Mouse (Mus musculus): Measurements from ENCODE around the gene Pakap. TPM values are rescaled to one million over a fixed set of nuclear protein-coding genes. Genes with fewer than 3 reads are reported as not detected.

The Pakap gene
- polyA plus RNA-seq, 1 experiment from 2014 or later = 22.9 TPM

- DNase-seq (ENCODE audit: low spot score) = no peak
- Histone ChIP-seq H3K9ac (replicated peaks; ENCODE audit: low read length) (no peak overlapping the region), H3K4me3 (ENCODE audit: low read depth, low read length) (no peak overlapping the region), H3K27me3 (ENCODE audit: control insufficient read depth, insufficient read depth, low read length) (no peaks in the 10 kb centered on the region), H3K4me1 (ENCODE audit: control insufficient read depth, insufficient read depth, low read length) (no peaks in the 10 kb centered on the region), H3K36me3 (replicated peaks; ENCODE audit: control insufficient read depth, insufficient read depth, low read depth, low read length) (no peaks in the 10 kb centered on the region; the same call in 1 of the 2 replicates), H3K4me2 (ENCODE audit: low read depth, low read length) (no peak overlapping the region), H3K9me3 (replicated peaks; ENCODE audit: control insufficient read depth, low read length) (no peaks in the 10 kb centered on the region), H3K27ac (replicated peaks; ENCODE audit: low read depth, low read length) (no peak overlapping the region)
- no peak; the same call in 1 of the 2 replicates for ATAC-seq (replicated peaks; ENCODE audit: insufficient number of reproducible peaks, low FRiP score, low TSS enrichment, low read depth)
- WGBS = 83% methylated on average over 5 of the region's 5 CpGs
Measured at GRCm38 (mm10) chr4:57694356-57695136, 126.6 kb downstream of the Pakap start.

- Histone ChIP-seq H3K9me3 (replicated peaks; ENCODE audit: control insufficient read depth, low read length) (no peaks in the 10 kb centered on the region), H3K4me2 (ENCODE audit: low read depth, low read length) (no peak overlapping the region), H3K36me3 (replicated peaks; ENCODE audit: control insufficient read depth, insufficient read depth, low read depth, low read length) (no peaks in the 10 kb centered on the region), H3K27me3 (ENCODE audit: control insufficient read depth, insufficient read depth, low read length) (no peaks in the 10 kb centered on the region), H3K4me1 (ENCODE audit: control insufficient read depth, insufficient read depth, low read length) (no peaks in the 10 kb centered on the region), H3K27ac (replicated peaks; ENCODE audit: low read depth, low read length) (no peak overlapping the region), H3K4me3 (ENCODE audit: low read depth, low read length) (no peak overlapping the region), H3K9ac (replicated peaks; ENCODE audit: low read length) (no peak overlapping the region)
- 93% methylated on average over 11 of the region's 11 CpGs for WGBS
- ATAC-seq (replicated peaks; ENCODE audit: insufficient number of reproducible peaks, low FRiP score, low TSS enrichment, low read depth) (no peak), DNase-seq (ENCODE audit: low spot score) (no peak)
Measured at GRCm38 (mm10) chr4:57696955-57697354, 129.0 kb downstream of the Pakap start.

DNA sequence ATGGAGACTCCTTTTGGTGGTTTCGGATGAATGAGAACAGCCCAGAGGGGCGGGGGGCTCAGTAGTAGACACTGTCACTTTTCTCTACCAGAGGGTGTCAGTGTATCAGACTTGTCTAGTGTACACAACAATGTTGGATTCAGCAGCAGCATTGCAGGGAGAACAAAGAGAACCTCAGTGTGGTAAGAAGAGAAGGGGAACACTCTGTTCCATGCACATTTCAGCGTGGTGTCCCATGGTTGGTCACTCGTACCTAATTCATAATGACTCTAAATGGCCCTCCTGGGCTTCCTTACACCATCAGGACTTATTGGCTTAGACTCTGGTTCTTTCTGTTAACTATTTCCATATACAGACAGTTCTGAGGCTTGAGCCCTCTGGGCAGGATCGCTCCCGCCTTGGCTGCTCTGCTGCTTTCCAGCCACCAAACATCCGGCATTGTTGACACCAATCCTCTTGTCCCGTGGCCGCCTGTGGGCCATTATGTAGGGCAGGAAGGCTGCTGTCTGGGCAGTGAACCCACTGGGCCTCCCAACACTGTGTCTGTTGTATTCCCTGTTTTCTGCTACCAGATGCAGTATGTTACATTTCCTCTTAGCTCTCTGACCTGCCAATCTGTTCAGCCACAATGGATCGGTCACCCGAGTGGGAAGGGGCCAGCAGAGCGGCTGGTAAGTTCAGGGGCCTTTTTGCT lies 130.1 kb downstream of the Pakap start:
- 41% methylated on average over 12 of the region's 12 CpGs for WGBS
- ATAC-seq (replicated peaks; ENCODE audit: insufficient number of reproducible peaks, low FRiP score, low TSS enrichment, low read depth) = no peak
- H3K27ac ChIP-seq (replicated peaks; ENCODE audit: low read depth, low read length) = no peak overlapping the region
- H3K4me2 ChIP-seq (ENCODE audit: low read depth, low read length) = no peak overlapping the region
- H3K9me3 ChIP-seq (replicated peaks; ENCODE audit: control insufficient read depth, low read length) = no peaks in the 10 kb centered on the region
- no peak overlapping the region for H3K4me3 ChIP-seq (ENCODE audit: low read depth, low read length)
- no peak overlapping the region for H3K9ac ChIP-seq (replicated peaks; ENCODE audit: low read length)
- no peaks in the 10 kb centered on the region for H3K27me3 ChIP-seq (ENCODE audit: control insufficient read depth, insufficient read depth, low read length)
- DNase-seq (ENCODE audit: low spot score) = peak; percentile 13
- H3K36me3 ChIP-seq (replicated peaks; ENCODE audit: control insufficient read depth, insufficient read depth, low read depth, low read length) = no peaks in the 10 kb centered on the region
- no peaks in the 10 kb centered on the region for H3K4me1 ChIP-seq (ENCODE audit: control insufficient read depth, insufficient read depth, low read length)

- H3K4me1 ChIP-seq (ENCODE audit: control insufficient read depth, insufficient read depth, low read length) = no peaks in the 10 kb centered on the region
- ATAC-seq (replicated peaks; ENCODE audit: insufficient number of reproducible peaks, low FRiP score, low TSS enrichment, low read depth) (no peak), DNase-seq (ENCODE audit: low spot score) (no peak)
- H3K9me3 ChIP-seq (replicated peaks; ENCODE audit: control insufficient read depth, low read length) = no peaks in the 10 kb centered on the region
- no peaks in the 10 kb centered on the region for H3K36me3 ChIP-seq (replicated peaks; ENCODE audit: control insufficient read depth, insufficient read depth, low read depth, low read length)
- H3K27ac ChIP-seq (replicated peaks; ENCODE audit: low read depth, low read length) = no peak overlapping the region
- no peak overlapping the region for H3K9ac ChIP-seq (replicated peaks; ENCODE audit: low read length)
- H3K4me3 ChIP-seq (ENCODE audit: low read depth, low read length) = no peak overlapping the region
- 82% methylated on average over 5 of the region's 5 CpGs for WGBS
- no peaks in the 10 kb centered on the region for H3K27me3 ChIP-seq (ENCODE audit: control insufficient read depth, insufficient read depth, low read length)
- H3K4me2 ChIP-seq (ENCODE audit: low read depth, low read length) = no peak overlapping the region
Measured at GRCm38 (mm10) chr4:57701576-57701975, 133.6 kb downstream of the Pakap start.

- H3K27me3 ChIP-seq (ENCODE audit: control insufficient read depth, insufficient read depth, low read length) = no peaks in the 10 kb centered on the region
- no peak overlapping the region for H3K27ac ChIP-seq (replicated peaks; ENCODE audit: low read depth, low read length)
- DNase-seq (ENCODE audit: low spot score) (no peak), ATAC-seq (replicated peaks; ENCODE audit: insufficient number of reproducible peaks, low FRiP score, low TSS enrichment, low read depth) (no peak)
- no peaks in the 10 kb centered on the region for H3K4me1 ChIP-seq (ENCODE audit: control insufficient read depth, insufficient read depth, low read length)
- no peaks in the 10 kb centered on the region for H3K36me3 ChIP-seq (replicated peaks; ENCODE audit: control insufficient read depth, insufficient read depth, low read depth, low read length)
- H3K4me2 ChIP-seq (ENCODE audit: low read depth, low read length) = no peak overlapping the region
- H3K4me3 ChIP-seq (ENCODE audit: low read depth, low read length) = no peak overlapping the region
- 82% methylated on average over 11 of the region's 11 CpGs for WGBS
- no peaks in the 10 kb centered on the region for H3K9me3 ChIP-seq (replicated peaks; ENCODE audit: control insufficient read depth, low read length)
- H3K9ac ChIP-seq (replicated peaks; ENCODE audit: low read length) = no peak overlapping the region
Measured at GRCm38 (mm10) chr4:57703574-57704470, 135.8 kb downstream of the Pakap start.

DNA sequence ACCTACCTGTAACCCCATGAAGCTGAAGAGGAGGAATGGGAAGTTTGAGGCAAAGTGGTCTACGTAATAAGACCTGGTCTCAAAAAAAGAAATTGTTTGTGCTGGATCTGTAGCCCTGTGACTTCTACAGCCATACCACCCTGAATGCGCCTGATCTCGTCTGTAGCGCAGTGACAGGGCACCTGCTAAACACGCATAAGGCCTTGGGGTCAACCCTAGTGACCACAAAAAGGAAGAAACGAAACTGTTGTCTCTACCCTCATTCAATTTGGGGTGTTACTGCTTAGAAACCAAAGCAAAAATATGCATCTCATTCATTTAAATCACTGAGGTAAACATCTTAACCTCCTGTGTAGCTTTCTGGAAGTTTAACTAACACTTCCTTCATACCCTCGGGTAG lies 136.6 kb downstream of the Pakap start:
- Histone ChIP-seq H3K9ac (replicated peaks; ENCODE audit: low read length) (no peak overlapping the region), H3K4me3 (ENCODE audit: low read depth, low read length) (no peak overlapping the region), H3K4me1 (ENCODE audit: control insufficient read depth, insufficient read depth, low read length) (no peaks in the 10 kb centered on the region), H3K27ac (replicated peaks; ENCODE audit: low read depth, low read length) (no peak overlapping the region), H3K27me3 (ENCODE audit: control insufficient read depth, insufficient read depth, low read length) (no peaks in the 10 kb centered on the region), H3K36me3 (replicated peaks; ENCODE audit: control insufficient read depth, insufficient read depth, low read depth, low read length) (no peaks in the 10 kb centered on the region), H3K4me2 (ENCODE audit: low read depth, low read length) (no peak overlapping the region), H3K9me3 (replicated peaks; ENCODE audit: control insufficient read depth, low read length) (no peaks in the 10 kb centered on the region)
- 91% methylated on average over 7 of the region's 7 CpGs for WGBS
- ATAC-seq (replicated peaks; ENCODE audit: insufficient number of reproducible peaks, low FRiP score, low TSS enrichment, low read depth) (no peak), DNase-seq (ENCODE audit: low spot score) (no peak)

GRCm38 (mm10) chr4:57715849-57716248 lies 147.9 kb downstream of the Pakap start:
- DNase-seq (ENCODE audit: low spot score) (no peak), ATAC-seq (replicated peaks; ENCODE audit: insufficient number of reproducible peaks, low FRiP score, low TSS enrichment, low read depth) (no peak)
- Histone ChIP-seq H3K4me1 (ENCODE audit: control insufficient read depth, insufficient read depth, low read length) (no peaks in the 10 kb centered on the region; the same call in 1 of the 2 replicates), H3K4me2 (ENCODE audit: low read depth, low read length) (no peak overlapping the region), H3K27ac (replicated peaks; ENCODE audit: low read depth, low read length) (no peak overlapping the region), H3K4me3 (ENCODE audit: low read depth, low read length) (no peak overlapping the region), H3K9ac (replicated peaks; ENCODE audit: low read length) (no peak overlapping the region), H3K9me3 (replicated peaks; ENCODE audit: control insufficient read depth, low read length) (no peaks in the 10 kb centered on the region), H3K27me3 (ENCODE audit: control insufficient read depth, insufficient read depth, low read length) (no peaks in the 10 kb centered on the region), H3K36me3 (replicated peaks; ENCODE audit: control insufficient read depth, insufficient read depth, low read depth, low read length) (no peaks in the 10 kb centered on the region)

All from embryonic facial prominence, embryonic 11.5 days (tissue).